Mouse (Mus musculus): ENCODE data around the gene Fance. TPM values are rescaled to one million over a fixed set of nuclear protein-coding genes. Genes with fewer than 3 reads are reported as not detected.

Gene Fance
- polyA plus RNA-seq, 1 experiment from 2014 or later, result 28.0 TPM

DNA sequence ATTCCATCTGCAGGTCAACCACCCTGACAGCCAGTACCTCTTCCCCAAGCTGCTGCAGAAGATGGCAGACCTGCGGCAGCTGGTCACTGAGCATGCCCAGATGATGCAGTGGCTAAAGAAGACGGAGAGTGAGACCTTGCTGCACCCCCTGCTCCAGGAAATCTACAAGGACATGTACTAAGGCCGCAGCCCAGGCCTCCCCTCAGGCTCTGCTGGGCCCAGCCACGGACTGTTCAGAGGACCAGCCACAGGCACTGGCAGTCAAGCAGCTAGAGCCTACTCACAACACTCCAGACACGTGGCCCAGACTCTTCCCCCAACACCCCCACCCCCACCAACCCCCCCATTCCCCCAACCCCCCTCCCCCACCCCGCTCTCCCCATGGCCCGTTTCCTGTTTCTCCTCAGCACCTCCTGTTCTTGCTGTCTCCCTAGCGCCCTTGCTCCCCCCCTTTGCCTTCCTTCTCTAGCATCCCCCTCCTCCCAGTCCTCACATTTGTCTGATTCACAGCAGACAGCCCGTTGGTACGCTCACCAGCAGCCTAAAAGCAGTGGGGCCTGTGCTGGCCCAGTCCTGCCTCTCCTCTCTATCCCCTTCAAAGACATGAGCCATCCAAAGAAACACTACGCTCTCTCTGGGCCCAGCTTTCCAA lies 13.5 kb upstream of the Fance start:
- Histone ChIP-seq H3K4me3 (ENCODE audit: low read depth, low read length) (no peak overlapping the region), H3K9ac (ENCODE audit: low read length) (no peak overlapping the region), H3K4me2 (ENCODE audit: low read depth, low read length, severe bottlenecking) (no peak overlapping the region), H3K27me3 (ENCODE audit: control insufficient read depth, insufficient read depth, low read length) (no peaks in the 10 kb centered on the region), H3K9me3 (ENCODE audit: control insufficient read depth, low read length) (no peaks in the 10 kb centered on the region), H3K36me3 (ENCODE audit: control insufficient read depth, insufficient read depth, low read length) (no peaks in the 10 kb centered on the region), H3K4me1 (replicated peaks; ENCODE audit: control insufficient read depth, insufficient read depth, low read length) (no peaks in the 10 kb centered on the region; the same call in 1 of the 2 replicates), H3K27ac (ENCODE audit: low read depth, low read length) (no peak overlapping the region)
- ATAC-seq (replicated peaks; ENCODE audit: low FRiP score) (no peak), DNase-seq (ENCODE audit: low spot score) (no peak)
- 61% methylated on average over 11 of the region's 11 CpGs for WGBS

GRCm38 (mm10) chr17:28300323-28300722 lies 13.0 kb upstream of the Fance start:
- no peaks in the 10 kb centered on the region for H3K36me3 ChIP-seq (ENCODE audit: control insufficient read depth, insufficient read depth, low read length)
- no peaks in the 10 kb centered on the region for H3K9me3 ChIP-seq (ENCODE audit: control insufficient read depth, low read length)
- no peaks in the 10 kb centered on the region for H3K27me3 ChIP-seq (ENCODE audit: control insufficient read depth, insufficient read depth, low read length)
- no peaks in the 10 kb centered on the region for H3K4me1 ChIP-seq (replicated peaks; ENCODE audit: control insufficient read depth, insufficient read depth, low read length)
- no peak overlapping the region for H3K9ac ChIP-seq (ENCODE audit: low read length)
- no peak overlapping the region for H3K27ac ChIP-seq (ENCODE audit: low read depth, low read length)
- DNase-seq (ENCODE audit: low spot score) (no peak), ATAC-seq (replicated peaks; ENCODE audit: low FRiP score) (no peak)
- H3K4me2 ChIP-seq (ENCODE audit: low read depth, low read length, severe bottlenecking), result no peak overlapping the region
- 63% methylated on average over 9 of the region's 9 CpGs for WGBS
- no peak overlapping the region for H3K4me3 ChIP-seq (ENCODE audit: low read depth, low read length)

DNA sequence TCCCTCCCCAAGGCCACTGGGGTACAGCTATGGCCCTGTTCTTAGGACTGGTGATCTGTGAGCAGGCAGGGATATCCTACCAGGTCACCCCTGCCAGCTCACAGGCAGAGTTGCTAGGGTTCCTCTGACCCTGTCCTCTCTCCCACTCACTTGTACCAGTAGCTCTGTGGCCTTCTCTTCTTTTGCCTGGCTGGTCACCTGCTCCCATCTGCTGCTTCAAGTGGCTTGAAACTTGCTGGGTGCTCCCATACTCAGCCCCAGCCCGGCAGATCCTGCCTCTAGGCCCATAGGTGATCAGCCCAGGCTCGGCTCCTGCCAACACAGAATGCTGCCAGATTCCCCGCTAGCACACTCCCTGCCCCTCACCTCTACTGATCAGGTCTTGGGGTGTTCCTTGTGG lies 12.5 kb upstream of the Fance start:
- ATAC-seq (replicated peaks; ENCODE audit: low FRiP score) (no peak), DNase-seq (ENCODE audit: low spot score) (no peak)
- no peaks in the 10 kb centered on the region for H3K27me3 ChIP-seq (ENCODE audit: control insufficient read depth, insufficient read depth, low read length)
- H3K4me3 ChIP-seq (ENCODE audit: low read depth, low read length), result no peak overlapping the region
- H3K9ac ChIP-seq (ENCODE audit: low read length), result no peak overlapping the region
- no peaks in the 10 kb centered on the region for H3K4me1 ChIP-seq (replicated peaks; ENCODE audit: control insufficient read depth, insufficient read depth, low read length)
- 79% methylated on average over 3 of the region's 3 CpGs for WGBS
- H3K27ac ChIP-seq (ENCODE audit: low read depth, low read length), result no peak overlapping the region
- H3K9me3 ChIP-seq (ENCODE audit: control insufficient read depth, low read length), result no peaks in the 10 kb centered on the region
- H3K4me2 ChIP-seq (ENCODE audit: low read depth, low read length, severe bottlenecking), result no peak overlapping the region
- H3K36me3 ChIP-seq (ENCODE audit: control insufficient read depth, insufficient read depth, low read length), result no peaks in the 10 kb centered on the region

DNA sequence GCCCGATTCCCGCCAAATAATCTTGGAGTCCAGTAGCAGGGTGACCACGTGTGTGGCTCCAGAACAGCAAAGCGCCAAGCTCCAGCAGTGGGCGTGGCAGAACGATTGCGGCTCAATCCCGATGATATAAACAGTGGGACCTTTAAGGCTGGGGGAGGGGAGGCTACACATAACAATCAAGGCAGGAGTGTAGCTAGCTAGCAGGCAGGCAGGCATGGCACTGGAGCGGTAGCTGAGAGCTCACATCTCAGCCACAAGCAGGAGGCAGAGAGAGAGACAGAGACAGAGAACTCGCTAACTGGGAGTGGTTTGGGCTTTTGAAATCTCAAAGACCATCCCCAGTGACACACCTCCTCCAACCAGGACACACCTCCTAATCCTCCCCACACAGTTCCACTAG lies 8.1 kb upstream of the Fance start:
- no peak overlapping the region for H3K4me3 ChIP-seq (ENCODE audit: low read depth, low read length)
- H3K9ac ChIP-seq (ENCODE audit: low read length), result no peak overlapping the region
- H3K36me3 ChIP-seq (ENCODE audit: control insufficient read depth, insufficient read depth, low read length), result no peaks in the 10 kb centered on the region
- 0 out of 2 replicates have a peak, but pooled peaks cover 2% of the 10 kb centered on the region for H3K4me1 ChIP-seq (replicated peaks; ENCODE audit: control insufficient read depth, insufficient read depth, low read length)
- H3K27ac ChIP-seq (ENCODE audit: low read depth, low read length), result no peak overlapping the region
- ATAC-seq (replicated peaks; ENCODE audit: low FRiP score), result no peak
- DNase-seq (ENCODE audit: low spot score), result no peak
- no peak overlapping the region for H3K4me2 ChIP-seq (ENCODE audit: low read depth, low read length, severe bottlenecking)
- 57% methylated on average over 10 of the region's 10 CpGs for WGBS
- no peaks in the 10 kb centered on the region for H3K27me3 ChIP-seq (ENCODE audit: control insufficient read depth, insufficient read depth, low read length)
- H3K9me3 ChIP-seq (ENCODE audit: control insufficient read depth, low read length), result no peaks in the 10 kb centered on the region

DNA sequence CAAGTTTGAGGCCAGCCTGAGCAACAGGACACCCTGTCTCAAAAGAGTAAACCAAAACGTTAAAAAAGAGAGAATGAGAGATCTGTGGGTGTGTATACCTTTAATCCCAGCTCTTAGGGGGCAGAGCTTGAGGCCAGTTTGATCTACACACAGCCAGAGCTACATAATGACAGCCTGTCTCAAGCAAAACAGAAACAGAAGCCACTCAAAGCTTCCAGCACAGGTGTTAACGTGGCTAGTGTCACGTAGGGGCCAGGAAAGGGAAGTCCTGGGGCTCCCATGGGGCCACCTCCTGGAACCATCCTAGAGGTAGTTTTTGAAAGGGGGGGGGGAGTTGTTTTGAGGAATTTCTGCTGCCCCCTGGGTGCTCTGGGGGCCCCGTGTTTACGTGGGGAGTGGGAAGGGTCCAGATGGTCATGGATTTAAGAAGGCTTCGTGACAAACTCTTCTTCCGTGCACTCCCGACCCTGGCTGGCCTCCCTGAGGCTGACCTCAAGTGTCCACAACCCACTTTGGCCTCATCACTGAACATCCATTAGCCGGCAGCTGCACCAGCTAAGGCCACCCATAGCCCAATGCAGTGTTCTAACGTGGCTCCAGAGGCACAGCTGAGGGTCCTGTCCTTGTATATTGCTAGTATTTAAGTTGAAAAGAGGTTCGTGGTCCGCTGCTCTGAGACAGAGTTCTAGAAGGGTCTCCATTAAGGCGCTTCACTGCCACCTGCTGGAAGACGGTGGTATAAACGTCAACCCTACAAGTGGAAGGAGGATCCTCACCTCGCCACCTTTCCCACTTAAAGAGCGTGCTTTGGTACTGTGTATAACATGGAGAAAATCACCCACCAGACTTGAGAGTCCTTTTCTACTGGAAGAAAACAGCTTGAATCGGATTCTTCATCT lies 4.8 kb upstream of the Fance start:
- no peak overlapping the region for H3K4me3 ChIP-seq (ENCODE audit: low read depth, low read length)
- no peaks in the 10 kb centered on the region for H3K27me3 ChIP-seq (ENCODE audit: control insufficient read depth, insufficient read depth, low read length)

GRCm38 (mm10) chr17:28310831-28311230 lies 2.5 kb upstream of the Fance start:
- Histone ChIP-seq H3K9me3 (ENCODE audit: control insufficient read depth, low read length) (no peaks in the 10 kb centered on the region), H3K4me2 (ENCODE audit: low read depth, low read length, severe bottlenecking) (no peak overlapping the region), H3K27ac (ENCODE audit: low read depth, low read length) (no peak overlapping the region), H3K9ac (ENCODE audit: low read length) (no peak overlapping the region), H3K27me3 (ENCODE audit: control insufficient read depth, insufficient read depth, low read length) (no peaks in the 10 kb centered on the region), H3K36me3 (ENCODE audit: control insufficient read depth, insufficient read depth, low read length) (no peaks in the 10 kb centered on the region; the same call in 1 of the 2 replicates), H3K4me3 (ENCODE audit: low read depth, low read length) (no peak overlapping the region), H3K4me1 (replicated peaks; ENCODE audit: control insufficient read depth, insufficient read depth, low read length) (peaks cover 9% of the 10 kb centered on the region)
- WGBS, result 84% methylated on average over 3 of the region's 3 CpGs
- DNase-seq (ENCODE audit: low spot score) (no peak), ATAC-seq (replicated peaks; ENCODE audit: low FRiP score) (no peak)

More for the DNA sequence above, 4.8 kb upstream of the Fance start:
- Histone ChIP-seq H3K9ac (ENCODE audit: low read length) (no peak overlapping the region), H3K4me1 (replicated peaks; ENCODE audit: control insufficient read depth, insufficient read depth, low read length) (peaks cover 2% of the 10 kb centered on the region; the same call in 1 of the 2 replicates), H3K4me2 (ENCODE audit: low read depth, low read length, severe bottlenecking) (no peak overlapping the region), H3K9me3 (ENCODE audit: control insufficient read depth, low read length) (no peaks in the 10 kb centered on the region), H3K36me3 (ENCODE audit: control insufficient read depth, insufficient read depth, low read length) (no peaks in the 10 kb centered on the region), H3K27ac (ENCODE audit: low read depth, low read length) (no peak overlapping the region)
- ATAC-seq (replicated peaks; ENCODE audit: low FRiP score), result 0 out of 2 replicates have a peak, but pooled peaks have one; percentile 19
- DNase-seq (ENCODE audit: low spot score), result peak; percentile 93
- 23% methylated on average over 18 of the region's 18 CpGs for WGBS

DNA sequence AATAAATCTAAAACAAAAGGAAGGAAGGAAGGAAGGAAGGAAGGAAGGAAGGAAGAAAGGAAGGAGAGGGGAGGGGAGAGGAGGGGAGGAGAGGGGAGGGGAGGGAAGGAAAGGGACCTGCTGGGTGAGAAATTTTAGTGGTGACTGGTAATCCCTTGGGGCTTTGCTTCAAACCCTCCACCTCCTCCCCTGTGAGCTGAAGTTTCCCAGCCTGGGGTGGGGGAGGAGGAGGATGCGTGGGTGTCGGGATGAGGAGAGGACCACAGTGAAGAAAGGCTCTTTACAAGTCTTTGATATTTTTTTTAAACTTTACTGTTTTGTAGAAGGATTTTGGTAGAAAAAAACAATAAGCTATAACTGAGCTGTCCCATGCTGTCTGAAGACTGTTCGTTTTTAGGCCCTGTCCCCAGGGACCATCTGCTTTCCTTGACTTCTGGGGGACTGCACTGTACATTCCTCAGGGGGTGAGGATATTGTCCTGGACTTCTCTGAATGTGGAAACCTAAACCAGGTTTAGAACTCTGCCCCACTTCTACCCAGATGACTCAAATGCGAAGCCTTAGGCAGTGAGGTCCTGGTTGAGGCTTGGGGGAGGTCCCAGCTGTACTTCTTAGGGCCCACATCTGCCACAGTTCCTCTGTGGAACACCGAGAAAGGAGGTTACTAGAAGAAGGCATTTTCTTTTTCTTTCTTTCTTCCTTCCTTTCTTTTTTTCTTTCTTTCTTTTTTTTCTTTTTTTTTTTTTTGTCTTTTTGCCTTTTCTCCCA lies 1.8 kb upstream of the Fance start:
- ATAC-seq (replicated peaks; ENCODE audit: low FRiP score) (no peak), DNase-seq (ENCODE audit: low spot score) (peak; percentile 44)
- Histone ChIP-seq H3K4me2 (ENCODE audit: low read depth, low read length, severe bottlenecking) (no peak overlapping the region), H3K4me1 (replicated peaks; ENCODE audit: control insufficient read depth, insufficient read depth, low read length) (peaks cover 9% of the 10 kb centered on the region), H3K27me3 (ENCODE audit: control insufficient read depth, insufficient read depth, low read length) (no peaks in the 10 kb centered on the region), H3K36me3 (ENCODE audit: control insufficient read depth, insufficient read depth, low read length) (peaks cover 3% of the 10 kb centered on the region; the same call in 1 of the 2 replicates), H3K9ac (ENCODE audit: low read length) (no peak overlapping the region), H3K27ac (ENCODE audit: low read depth, low read length) (no peak overlapping the region), H3K9me3 (ENCODE audit: control insufficient read depth, low read length) (no peaks in the 10 kb centered on the region), H3K4me3 (ENCODE audit: low read depth, low read length) (no peak overlapping the region)
- 78% methylated on average over 5 of the region's 5 CpGs for WGBS

All from forebrain, embryonic 11.5 days (tissue).